Mouse (Mus musculus): Measurements from ENCODE around the gene Tgfb1.

Gene Tgfb1

DNA sequence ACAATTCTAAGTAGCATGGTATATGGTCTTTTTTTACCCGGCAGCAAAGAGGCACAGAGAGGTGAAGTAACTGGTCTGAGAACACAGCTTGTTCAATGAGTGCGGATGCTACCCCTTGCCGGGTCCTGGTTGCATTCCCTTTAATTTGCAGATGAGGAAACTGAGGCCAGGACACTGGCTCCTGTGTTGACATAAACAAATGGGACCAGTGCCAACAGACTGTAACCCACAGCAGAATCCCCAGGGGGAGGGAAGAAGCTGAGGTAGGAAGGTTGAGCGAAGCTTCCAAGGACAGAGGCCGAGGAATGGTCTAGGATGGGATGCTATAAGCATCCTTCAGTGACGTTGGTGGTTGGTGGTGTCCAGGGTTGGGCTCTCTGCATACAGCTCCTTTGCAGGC is 11.4 kb upstream of the Tgfb1 start:
- no peak for DNase-seq (ENCODE audit: low spot score in 2 of 2)

GRCm38 (mm10) chr7:25676085-25676781 is 10.6 kb upstream of the Tgfb1 start:
- peak in 1 of 2 experiments; percentile 45 for DNase-seq (ENCODE audit: low spot score in 2 of 2)

DNA sequence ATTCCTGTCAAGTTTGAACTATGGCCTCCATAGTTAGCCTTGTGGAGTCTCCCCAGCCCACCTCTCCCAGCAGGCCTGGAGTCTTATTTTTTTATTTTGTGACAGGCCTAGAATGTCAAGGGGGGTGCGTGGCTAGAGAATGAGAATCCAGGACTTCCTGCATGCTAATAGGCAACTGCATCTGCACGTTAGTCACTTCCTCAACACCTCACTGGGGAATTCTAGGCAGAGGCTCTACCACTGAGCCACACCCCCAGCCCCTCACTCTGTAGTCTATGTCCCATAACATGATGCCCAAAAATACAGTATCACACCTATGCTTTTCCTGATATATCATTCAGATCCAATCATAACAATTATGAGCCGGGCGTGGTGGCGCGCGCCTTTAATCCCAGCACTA is 9.8 kb upstream of the Tgfb1 start:
- no peak for DNase-seq (ENCODE audit: low spot score in 2 of 2)

- DNase-seq (ENCODE audit: low spot score in 2 of 2): no peak
These were observed 6.8 kb upstream of the Tgfb1 start for GRCm38 (mm10) chr7:25679971-25680370.

DNA sequence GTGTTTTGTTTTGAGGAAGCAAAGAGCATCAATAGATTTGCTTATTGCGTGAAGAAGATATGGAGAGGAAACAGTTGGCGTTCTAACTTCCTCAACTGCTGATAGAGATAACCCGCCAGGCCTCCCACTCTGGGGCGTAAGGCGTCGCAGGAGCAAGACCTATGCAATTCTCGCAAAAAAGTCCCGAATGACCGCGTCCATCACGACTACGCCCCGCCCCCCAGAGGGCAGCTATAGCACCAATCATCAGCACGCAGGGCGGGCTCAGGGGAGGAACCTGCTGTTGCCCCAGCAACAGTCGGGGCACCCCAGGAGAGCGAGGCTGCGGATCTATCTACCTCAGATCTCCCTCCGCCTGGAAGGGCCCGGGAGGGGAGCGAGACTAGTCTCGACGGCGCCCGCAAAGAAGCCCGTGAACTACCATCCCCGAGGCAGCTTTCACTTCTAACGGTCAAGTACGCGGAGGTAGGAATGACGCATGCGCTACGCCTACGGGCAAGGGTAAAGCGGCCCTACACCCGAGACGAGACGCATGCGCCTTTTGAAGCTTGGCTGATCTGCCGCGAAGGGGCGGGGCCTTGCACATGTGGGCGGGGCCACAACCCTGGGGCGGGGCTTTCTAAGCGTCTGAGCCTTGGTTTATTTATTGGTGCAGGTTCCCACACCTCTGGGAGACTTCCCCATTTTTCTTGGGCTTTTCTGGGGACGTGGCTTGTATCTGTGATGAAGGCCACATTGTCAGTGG is 6.1 kb upstream of the Tgfb1 start, which contains the start of gene B9d2:
Gene B9d2 (plus strand): TSS at position 267 of the 745 bp plus-strand sequence.
- peak; percentile 94 to 97 for DNase-seq (ENCODE audit: low spot score in 2 of 2)

- no peak for DNase-seq (ENCODE audit: low spot score in 2 of 2)
These were observed 5.2 kb upstream of the Tgfb1 start for GRCm38 (mm10) chr7:25681341-25682231.

DNA sequence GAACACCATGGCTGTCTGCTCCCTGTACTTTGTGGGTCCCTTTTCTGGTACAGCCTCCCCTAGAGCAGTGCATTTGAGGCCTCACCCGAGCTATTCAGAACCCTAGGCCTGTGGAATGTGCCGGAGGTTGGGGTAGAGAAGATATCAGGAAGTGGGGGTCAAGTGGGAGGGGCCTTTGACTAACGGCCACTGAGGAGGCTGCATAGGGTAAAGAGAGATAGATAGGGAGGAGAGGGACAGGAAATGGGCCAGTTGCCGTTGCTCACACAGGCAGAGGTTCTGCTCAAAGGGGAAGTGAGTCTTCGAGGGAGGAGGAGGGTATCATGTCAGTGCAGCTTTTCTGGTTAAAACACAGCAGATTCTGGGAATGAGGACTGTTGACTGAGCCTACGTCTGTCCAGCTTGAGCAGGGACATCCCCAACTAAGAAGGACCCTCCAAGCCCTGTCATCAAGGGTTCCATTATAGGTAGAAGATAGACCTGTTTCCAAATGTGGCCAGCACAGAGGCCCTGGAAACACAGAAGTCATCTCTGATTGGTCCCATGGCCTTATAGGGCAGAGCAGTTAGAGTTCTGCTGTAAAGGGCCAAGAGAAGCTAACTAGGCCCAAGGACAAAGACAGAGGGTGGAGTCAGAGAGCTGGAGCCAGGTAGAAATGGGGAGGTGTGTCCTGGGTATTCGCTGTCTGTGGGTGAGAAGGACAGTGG is 3.2 kb upstream of the Tgfb1 start:
- no peak for DNase-seq (ENCODE audit: low spot score in 2 of 2)

DNA sequence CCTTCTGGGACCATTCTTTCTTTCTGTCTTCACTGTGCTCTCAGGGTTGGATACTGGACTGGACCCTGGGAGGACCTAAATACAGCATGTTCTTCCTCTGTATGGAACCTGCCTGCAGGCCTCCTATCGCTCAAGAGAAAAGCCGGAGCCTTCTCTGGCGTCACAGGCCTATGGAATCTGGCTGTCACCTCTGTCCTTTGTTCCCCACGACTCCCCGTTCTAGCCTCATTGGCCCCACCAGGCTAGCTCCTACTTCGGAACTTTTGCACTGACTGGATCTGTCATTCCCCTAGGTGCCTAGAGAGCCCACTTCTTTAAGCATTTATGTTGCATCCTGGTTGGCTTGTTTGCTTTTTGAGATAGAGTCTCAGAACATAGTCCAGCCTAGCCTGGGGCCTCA is 2.1 kb upstream of the Tgfb1 start:
- no peak for DNase-seq (ENCODE audit: low spot score in 2 of 2)

DNA sequence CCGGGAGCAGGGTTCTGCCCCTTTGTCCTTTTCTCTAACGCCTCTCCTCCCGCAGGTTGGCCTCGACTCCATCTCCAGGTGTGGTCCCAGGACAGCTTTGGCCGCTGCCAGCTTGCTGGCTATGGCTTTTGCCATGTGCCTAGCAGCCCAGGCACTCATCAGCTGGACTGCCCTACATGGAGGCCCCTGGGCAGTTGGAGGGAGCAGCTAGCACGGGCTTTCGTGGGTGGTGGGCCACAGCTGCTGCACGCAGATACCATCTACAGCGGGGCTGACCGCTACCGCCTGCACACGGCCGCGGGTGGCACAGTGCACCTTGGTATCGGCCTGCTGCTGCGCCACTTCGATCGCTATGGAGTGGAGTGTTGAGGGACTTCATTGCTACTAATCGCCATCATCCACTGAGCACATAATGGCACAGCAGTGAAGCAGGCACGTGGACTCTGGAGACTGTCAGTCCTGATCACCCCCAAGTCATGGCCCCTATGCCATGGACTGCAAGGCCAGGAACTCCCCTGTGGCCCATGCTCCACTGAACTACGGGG is 804 bp upstream of the Tgfb1 start:
- no peak for DNase-seq (ENCODE audit: low spot score in 2 of 2)

GRCm38 (mm10) chr7:25687811-25688401 is 1.1 kb downstream of the Tgfb1 start:
- peak in 1 of 2 experiments; percentile 77 for DNase-seq (ENCODE audit: low spot score in 2 of 2)

DNA sequence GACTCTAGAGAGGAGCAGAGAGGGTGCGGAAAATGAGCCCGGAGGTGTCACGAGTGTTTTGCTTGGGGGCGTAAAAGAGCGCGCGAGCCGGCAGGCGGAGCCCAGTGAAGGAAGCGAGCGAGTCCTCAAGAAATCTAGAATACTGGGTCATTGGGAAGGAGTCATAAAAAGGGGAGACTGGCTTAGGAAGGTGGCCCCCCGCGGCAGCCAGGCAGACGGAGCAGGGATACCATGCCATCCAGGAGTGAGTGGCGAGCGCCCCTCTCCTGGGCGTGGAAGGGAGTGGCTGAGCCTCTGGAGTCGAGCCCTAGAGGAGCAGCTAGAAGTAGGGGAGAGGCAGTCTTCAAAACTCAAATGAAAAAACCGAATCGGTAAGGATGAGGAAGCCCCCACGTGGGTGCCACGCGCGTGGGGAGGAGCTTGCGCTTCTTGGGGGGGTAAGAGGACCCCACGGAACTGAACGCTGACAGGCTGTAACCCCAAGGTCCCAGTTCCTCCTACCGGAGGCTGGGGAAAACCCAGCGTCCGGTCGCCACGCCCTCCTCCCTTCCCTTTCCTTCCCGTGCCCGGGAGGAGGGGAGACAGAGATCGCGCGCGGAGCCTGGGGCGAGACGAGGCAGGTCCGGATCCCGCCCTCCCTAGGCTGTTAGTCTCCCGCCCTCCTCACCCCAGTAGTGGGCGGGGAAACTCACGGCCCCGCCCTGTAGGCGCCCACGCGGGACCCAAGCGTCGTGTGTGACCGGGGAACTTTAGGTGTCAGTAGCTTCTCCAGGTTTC is 2.2 kb downstream of the Tgfb1 start:
- peak; percentile 77 to 86 for DNase-seq (ENCODE audit: low spot score in 2 of 2)

- no peak for DNase-seq (ENCODE audit: low spot score in 2 of 2)
These were observed 2.8 kb downstream of the Tgfb1 start for GRCm38 (mm10) chr7:25689603-25690021.

DNA sequence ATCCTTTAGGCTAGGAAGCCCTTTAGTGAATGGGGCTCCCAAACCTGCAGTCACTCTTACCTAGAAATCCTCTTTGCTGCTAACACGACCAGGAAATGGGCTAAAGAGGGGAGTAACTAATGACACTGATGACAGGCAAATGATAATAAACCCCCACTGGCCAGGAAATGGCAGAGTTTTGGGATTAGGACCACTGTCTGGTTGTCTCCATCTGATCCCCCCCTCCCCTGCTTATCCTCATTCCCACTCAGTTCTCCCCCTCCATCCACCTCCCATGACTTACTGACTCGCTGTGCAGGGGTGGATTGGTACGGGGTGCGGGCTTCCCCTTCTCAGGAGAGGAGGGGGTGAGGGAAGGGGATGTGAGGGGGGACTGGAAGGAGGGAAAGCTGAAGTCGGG is 3.2 kb downstream of the Tgfb1 start:
- no peak for DNase-seq (ENCODE audit: low spot score in 2 of 2)

DNA sequence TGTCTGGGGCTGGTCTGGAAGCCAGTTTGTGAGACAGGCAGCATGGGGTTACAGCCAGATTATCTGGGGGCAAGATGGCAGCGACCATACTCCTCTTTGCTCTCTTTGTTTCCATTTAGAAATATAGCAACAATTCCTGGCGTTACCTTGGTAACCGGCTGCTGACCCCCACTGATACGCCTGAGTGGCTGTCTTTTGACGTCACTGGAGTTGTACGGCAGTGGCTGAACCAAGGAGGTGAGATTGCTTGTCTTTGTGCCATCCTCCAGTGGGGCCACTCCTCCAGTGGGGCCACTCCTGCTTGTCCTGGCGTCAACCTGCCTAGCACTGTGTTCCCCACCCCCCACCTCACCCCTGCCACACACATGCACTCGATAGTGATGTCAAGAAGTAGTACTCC is 7.3 kb downstream of the Tgfb1 start:
- no peak for DNase-seq (ENCODE audit: low spot score in 2 of 2)

- no peak for DNase-seq (ENCODE audit: low spot score in 2 of 2)
These were observed 13.0 kb downstream of the Tgfb1 start for GRCm38 (mm10) chr7:25699851-25700250.

DNA sequence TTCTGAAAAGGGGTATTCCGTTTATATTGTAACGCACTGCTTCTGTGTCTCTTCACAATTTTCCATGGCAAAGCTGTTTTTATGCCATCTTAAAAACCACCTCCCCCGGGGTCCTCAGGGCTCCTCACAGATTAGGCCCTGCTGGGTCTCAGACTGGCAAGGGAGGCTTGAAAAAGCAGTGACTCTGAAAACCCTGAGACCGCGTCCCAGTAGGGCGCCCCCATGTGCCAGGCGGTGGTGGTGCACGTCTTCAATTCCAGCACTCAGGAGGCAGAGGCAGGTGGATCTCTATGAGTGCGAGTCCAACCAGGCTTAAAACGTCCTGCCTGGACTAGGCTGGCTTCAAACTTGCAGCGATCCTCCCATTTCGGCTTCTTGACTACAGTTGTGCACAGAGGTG is 13.9 kb downstream of the Tgfb1 start:
- DNase-seq (ENCODE audit: low spot score in 2 of 2): no peak

DNA sequence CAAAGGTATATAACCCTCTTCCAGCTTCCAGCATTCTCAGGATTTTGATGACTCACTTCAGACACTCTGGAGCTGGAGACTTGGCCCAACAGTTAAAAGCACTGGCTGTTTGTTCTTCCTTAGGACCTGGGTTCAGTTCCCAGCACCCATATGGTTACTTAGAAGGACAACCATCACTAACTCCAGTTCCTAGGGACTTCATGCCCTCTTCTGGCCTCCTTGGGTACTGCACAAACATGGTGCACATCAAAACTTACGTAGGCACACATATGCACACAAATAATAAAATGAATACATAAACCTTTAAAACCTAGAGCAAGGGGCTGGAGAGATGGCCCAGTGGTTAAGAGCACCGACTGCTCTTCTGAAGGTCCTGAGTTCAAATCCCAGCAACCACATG is 15.5 kb downstream of the Tgfb1 start:
- no peak for DNase-seq (ENCODE audit: low spot score in 2 of 2)

GRCm38 (mm10) chr7:25703793-25704494 is 17.1 kb downstream of the Tgfb1 start:
- DNase-seq (ENCODE audit: low spot score in 2 of 2): no peak

DNA sequence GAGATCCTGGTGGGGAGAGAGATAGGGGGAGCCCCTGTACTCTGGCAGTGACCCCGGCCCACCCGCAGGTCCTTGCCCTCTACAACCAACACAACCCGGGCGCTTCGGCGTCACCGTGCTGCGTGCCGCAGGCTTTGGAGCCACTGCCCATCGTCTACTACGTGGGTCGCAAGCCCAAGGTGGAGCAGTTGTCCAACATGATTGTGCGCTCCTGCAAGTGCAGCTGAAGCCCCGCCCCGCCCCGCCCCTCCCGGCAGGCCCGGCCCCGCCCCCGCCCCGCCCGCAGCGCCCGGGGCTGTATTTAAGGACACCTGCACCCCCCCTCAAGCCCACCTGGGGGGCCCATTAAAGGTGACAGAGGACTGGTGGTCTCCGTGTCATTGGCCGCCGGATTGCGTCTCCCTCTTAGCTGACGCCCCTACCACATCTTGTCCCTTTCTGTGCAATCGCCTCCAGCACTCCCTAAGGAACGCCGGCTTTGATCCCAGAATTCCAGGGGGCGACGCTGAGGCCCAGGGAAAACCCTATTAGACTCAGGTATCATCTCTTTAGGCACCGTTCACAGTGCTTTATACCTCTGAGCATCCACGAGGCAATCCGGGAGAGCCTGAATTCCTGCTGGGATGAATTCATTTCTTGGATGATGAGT is 18.0 kb downstream of the Tgfb1 start:
- DNase-seq (ENCODE audit: low spot score in 2 of 2): no peak
